Mouse (Mus musculus) adrenal gland, adult 2 months (tissue): ENCODE results near the gene Mov10. TPM values are rescaled to one million over a fixed set of nuclear protein-coding genes. Genes with fewer than 3 reads are reported as not detected.

Experiments used
- DNase-seq: peaks from one replicate; pipeline ENCODE4 v3.0.0; 2021
- polyA plus RNA-seq: library from polyadenylated mRNA; depleted of rRNA; stranded (reverse); fragments of >200 nt; gene quantifications from 2 replicates; pipeline ENCODE4 v1.2.3, GENCODE M21; 2012
- total RNA-seq, 2 experiments: library from RNA; stranded (reverse); gene quantifications; 2 replicates each; pipeline ENCODE4 v1.2.3; 2021

Gene Mov10
- total and polyA plus RNA-seq, 3 experiments, result 15.3 to 18.9 (median 16.7) TPM

DNA sequence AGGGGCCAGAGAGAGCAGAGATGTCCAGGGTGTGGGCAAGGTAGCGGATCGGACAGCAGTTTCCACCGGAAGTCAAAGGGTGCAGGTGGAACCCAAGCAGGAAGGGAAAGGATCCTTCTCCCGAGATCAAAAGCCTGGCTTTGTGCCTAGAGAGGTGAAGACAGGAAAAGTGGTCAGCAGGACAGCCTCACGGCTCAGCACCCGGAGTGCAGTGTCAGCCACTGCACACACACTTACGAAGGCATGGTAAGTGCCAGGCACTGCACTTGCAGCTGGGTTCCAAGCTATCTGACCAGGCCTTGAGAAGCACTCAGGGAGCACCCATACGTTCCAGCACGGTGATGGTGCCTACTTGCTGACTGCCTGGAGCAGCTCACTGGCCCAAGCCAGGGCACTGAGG lies 12.8 kb downstream of the Mov10 start:
- no peak for DNase-seq

DNA sequence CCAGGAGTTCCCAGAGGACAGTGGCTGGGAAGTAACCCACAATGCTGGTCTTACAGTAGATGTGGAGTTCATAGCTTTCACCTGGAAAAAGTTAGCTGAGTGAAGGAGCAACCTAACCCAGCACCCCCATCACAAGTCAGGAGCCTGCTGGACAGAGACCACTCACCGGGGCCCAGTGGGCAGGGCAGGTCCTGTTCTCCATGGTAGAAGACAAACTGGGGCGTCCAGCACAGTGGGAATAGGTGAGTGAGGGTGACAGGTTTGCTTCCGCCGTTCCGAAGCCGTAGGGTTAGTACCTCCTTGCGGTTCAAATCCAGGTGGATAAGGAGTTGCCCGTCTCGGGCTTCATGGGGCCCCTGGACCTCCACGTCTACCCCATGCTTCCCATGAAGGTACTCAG lies 14.1 kb downstream of the Mov10 start:
- DNase-seq, result no peak

DNA sequence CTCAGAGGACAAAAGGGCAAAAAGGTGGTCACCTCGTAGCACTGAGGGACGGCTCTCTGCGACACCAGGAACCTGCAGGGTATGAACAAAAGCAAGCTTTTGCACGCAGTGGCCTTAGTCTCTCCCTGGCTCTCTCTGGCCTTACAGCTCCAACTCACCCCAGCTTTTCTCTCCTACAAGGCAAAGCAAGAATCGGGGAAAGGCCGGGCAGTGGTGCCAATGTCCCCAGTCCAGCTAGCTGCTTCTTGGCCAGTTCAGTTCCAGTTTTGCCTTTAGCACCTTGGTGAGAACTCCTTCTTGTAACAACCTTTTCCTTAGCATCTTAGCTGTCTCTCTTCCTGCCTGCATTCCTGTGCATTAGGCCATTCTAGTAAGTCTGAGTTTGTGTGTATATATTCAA lies 16.9 kb downstream of the Mov10 start:
- DNase-seq, result no peak

DNA sequence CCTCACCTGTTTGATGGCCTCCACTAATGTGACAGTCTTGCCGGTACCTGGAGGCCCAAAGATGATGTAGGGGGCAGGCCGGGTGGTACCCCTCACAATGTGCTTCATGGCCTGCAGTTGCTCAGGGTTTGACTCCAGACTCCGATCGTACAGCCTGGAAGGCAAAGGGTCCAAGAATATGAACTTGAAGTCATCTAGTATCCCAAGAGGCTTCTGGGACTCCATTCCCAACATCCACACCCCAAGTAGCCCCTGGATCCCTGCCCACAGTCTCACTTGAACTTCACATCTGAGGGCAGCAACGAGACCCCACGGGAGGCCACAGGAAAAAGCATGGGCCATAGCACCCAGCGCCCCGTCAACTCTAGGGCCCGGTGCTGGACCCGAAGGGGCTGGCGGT lies 17.7 kb downstream of the Mov10 start:
- DNase-seq, result no peak

DNA sequence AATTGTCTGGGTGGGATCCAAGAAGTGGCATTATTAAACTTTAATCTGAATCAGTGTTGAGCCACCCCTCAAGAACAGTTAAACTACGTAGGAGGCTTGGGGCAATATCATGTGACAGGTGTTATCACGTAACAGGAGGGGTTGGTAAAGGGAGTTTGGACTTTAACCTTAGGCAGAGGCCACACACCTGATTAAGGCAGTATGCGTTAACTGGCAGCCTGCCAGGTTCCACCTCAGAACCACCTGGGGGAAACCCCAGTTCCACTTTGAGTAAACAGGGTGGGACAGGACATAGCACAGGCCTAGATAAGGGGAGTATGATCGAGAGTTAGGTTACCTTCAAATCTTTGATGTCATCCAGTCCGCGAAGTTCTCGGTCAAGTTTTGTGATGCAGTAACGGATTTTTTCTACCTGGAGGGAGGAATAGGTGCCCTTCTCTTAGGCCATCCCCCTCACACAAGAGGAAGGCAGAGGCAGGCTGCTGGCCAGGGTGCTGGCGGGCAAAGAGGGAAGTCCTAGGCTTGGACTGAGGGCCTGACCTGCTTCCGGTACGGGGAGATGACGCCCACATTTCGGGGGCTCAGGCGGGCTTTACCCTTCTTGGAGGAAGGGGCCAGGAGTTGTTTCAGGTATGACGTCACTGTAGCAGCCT lies 21.8 kb downstream of the Mov10 start:
- DNase-seq, result no peak

DNA sequence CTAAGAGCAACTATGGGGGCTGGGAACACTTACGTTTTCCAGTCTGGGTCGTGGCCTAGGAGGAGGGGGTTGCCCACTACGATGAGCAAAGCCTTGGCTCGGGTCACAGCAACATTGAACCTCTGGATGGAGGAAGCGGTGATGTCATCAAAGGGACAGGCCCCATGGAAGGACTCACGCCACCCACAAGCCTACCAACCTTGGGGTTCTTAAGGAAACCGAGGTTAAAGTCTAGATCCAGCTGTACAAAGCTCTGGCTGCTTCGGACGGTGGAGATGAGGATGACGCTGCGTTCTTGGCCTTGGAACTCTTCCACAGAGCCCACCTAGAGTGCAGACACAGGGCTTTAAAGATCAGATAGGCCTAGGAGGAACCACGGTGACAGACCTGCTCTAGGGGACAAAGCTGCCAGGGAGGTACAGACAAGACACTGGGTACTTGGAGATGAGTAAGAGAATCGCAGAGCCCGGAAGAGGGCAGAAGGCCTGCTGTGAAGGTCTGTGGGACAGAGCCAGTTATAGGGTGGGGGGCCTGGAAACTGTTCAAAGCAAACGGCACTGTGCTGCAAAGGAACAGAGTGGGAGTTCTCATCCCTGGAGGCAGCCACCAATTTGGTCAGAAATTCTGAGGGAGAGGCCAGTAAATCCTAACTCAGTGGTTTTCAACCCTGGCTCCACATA lies 22.6 kb downstream of the Mov10 start:
- peak; percentile 65 for DNase-seq

DNA sequence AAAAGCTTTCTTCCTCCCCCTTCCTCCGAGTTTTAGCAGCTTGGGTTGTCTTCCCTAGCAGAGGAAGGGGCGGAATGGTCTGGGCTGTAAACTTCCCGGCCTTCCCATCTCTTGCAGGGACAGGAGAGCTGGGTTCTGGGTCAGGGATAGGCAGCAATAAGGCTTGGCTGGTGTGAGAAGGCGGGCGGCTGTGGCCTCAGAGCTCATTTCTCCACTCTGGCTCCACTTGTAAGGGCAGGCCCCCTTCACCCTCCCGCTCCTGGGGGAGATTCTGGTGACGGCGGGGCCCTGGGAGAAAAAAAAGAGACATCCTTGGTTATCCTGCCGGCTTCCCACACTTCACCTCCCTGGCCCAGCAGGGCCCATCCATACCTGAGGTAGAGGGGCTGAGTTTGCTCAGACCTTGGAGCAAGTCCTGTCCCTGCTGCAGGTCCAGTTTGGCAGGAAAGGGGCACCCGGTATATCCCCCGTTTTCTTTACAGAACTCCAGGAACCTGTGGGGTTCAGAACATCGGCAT lies 23.4 kb downstream of the Mov10 start:
- DNase-seq, result no peak

DNA sequence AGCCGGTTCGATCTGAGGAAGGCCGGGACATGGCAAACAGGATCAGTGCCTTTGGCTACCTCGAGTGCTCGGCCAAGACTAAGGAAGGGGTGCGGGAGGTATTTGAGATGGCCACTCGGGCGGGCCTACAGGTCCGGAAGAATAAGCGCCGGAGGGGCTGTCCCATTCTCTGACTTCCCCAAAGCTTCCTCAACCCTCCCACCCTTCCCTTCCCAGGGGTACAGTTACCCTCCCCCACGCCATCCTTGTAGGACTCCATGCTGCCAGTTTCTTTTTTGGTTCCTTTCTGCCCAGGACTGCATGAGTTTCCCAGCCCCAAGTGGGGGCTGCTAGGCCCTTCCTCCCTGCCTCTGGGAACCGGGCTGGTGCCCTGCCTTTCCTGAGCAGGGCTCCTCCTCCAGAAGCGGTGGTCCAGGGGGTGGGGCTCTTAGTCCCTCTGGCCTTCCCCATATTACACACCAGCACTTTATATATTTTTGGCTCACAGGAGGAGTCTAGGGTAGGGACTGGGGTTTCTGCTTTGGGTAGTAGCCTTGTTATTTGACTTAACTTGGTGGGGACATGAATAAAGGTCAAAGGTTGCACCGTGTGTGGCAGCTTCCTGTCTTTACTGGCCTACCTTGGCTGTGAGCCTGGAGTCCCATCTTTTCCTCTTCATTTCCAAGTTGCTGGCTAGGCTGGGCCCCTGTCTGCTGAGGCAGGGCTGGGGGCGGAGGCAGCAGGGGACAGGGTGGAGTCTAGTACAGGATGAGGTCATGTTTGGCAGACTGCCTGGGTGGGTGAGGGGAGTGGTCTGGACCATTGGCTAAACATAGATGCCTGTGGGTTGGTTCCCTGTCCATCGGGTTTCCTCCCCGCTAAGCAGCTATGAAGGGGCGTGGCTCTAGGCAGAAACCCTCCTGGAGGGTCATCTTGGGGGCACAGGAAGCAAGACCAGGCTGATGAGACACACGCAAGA lies 24.2 kb downstream of the Mov10 start:
- DNase-seq, result peak; percentile 92

DNA sequence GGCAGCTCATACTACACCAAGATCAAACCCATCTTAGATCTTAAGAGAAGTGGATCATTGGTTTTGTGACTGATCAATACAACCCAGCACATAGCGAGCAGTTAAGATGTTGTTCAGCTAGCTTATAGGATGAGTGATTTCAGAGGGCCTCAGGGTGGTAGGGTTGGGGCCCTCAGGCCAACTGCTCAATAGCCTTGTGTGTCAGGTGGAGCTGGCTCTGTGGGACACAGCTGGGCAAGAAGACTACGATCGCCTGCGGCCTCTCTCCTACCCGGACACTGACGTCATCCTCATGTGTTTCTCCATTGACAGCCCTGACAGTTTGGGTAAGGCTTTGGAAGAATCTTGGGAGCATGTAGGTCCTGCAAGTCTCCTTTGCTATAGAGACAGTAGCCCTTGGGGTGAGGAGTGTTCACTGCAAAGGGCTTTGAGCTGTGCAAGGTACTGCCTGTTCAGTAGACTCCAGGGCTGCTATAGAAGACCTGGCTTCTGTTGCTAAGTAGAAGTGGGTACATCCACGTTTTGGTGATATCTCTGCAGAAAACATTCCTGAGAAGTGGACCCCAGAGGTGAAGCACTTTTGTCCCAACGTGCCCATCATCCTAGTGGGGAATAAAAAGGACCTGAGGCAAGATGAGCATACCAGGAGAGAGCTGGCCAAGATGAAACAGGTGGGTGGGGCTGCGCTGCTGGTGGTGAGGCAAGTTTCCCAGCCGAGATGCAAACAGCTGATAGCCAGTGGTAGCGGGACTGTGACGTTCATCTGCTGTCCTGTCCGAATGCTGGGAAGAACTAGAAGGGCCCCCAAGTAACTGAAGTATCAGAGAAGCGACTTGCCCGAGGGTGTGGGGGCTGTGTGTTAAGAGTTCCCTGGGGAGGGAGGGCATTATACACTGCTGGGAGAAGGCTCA lies 25.7 kb downstream of the Mov10 start:
- DNase-seq, result no peak

DNA sequence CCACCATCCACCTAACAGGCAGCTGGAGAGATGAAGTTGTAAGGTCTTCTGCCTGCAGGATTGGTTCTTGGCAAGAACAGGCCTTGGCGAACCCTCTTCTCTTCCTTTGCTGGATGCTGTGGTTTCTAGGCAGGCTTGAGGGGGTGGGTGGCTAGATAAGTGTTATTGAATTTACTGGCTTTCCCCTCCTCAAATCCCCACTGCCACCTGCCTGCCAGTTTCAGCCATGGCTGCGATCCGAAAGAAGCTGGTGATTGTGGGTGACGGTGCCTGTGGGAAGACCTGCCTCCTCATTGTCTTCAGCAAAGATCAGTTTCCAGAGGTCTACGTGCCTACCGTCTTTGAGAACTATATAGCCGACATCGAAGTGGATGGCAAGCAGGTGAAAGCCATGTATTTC lies 26.7 kb downstream of the Mov10 start:
- DNase-seq, result no peak

DNA sequence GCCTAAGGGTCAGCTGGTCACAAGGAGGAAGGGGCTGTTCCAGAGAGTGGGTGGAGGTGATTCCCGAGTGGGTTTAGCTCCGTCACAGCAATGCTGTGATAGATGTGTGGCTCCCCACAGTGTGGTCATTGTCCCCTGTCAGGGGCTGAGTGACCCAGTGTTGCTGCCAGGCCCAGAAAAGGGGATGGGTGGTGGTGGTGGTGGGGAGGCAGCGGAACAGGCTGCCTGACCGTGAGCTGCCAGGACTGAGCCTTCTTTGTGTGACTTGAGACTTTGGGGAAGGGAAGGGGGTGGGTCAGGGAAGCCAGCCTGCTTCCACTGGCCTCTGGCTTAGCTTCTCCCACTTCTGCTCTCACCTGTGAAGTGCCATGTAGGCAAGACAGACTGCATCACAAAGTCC lies 27.3 kb downstream of the Mov10 start:
- no peak for DNase-seq

DNA sequence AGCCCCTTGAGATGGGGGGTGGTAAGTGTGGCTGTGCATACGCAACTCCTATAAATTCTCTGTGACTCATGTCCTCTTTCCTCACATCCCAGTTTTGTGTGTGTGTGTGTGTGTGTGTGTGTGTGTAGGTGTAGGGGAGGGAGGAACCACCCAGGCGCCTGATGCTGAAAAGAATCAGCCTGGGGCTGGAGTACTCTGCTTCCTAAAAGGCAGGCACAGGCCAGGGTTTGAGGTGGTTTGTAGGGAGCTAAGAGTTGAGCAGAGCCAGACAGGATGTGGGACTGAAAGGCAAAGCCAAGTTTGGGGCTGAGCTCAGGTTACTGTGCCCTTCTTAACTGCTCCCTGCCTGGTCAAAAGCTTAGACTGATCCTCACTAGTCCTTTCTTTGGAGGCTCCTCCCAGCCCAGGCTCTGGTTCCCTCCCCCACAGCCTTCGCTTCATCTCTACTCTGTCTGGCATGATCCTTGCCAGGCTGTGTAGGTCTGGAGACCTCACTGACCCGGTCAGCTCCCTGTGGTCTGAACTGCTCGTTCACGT lies 27.9 kb downstream of the Mov10 start:
- DNase-seq, result peak; percentile 26

DNA sequence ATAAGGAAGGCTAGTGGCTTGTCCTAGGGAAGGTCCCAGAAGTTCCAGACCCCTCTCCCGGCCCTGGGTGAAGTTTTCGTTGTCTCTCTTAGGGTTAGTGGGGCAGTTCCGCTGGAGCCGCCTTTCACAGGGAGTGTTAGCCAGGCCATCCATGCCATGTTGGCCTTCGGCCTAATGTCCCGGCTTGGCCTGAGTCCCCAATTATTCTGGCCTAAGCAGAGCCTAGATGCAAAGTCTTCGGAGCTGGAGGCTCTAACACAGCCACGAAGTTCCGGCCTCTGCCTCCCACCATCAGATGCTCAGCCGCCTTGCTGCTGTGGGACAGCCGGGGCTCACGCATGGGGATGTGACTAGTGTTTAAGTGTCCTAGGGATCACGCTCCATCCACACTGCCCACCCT lies 28.5 kb downstream of the Mov10 start:
- peak; percentile 67 for DNase-seq

DNA sequence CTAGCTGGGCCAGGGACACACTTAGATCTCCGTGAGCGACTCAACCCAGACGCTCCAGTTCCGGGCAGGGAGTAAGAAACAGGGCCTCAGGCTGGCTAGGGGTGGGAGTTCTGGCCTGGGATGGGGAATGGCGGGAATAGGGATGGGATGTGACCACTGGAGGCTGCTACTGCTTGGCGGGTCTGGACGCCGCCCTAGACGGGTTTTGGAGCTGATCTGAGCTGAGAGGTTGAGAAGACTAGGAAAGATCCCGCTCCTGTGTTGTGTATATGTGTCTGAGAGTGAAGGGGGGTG lies 29.1 kb downstream of the Mov10 start:
- no peak for DNase-seq

DNA sequence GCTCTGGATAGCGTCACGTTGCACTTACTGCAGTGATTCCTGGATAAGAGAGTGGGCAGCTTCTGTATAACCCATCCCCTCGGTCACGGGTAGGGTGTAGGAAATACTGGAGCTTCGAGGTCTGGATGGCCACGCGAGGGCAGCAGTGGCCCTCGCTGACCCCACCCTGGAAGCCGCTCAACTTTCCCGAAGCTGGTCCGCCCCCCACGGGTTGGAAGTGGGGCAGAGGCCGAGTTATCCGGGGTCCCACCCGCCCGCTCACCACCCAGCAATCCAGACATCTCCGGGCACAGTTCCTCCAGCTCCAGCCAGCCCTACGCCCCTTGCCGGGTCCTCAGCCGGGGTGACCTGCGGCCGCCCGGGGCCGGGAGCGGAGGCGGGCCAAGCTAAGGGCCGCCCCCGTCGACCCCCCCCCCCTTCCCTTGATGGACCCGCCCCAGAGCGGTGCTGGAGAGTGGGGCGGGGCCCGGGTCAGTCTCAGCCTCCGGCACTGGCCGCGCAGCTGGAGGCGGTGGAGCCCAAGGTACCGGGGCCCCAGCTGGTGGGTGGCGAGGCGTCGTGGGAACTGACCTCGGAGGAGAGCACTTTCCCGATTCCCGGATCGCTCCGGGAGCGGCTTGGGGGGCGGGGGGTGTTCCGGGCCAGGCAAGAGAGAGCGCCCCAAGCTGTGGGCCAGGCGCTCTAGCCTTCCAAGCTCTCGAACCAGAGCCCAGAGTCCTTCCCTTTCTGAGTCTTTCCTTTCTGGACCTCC lies 29.6 kb downstream of the Mov10 start:
- DNase-seq, result peak; percentile 92

DNA sequence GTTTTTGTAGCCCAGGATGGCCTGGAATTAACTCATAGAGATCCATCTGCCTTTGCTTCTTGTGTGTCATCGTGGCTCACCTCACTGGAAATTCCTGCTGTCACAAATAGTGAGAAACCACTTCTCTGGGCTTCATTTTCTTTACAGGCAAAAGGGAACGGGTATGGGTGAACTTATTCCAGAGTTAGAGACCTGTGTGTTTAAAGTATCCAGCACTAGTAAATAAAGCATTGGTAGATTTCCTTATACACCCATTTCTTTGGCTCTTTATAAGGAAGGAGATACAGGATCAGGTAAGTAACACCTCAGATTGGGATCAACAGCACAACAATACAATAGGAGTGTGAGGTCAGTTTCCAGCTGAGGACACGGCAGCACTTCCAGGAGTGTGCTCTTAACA lies 30.3 kb downstream of the Mov10 start, which contains the start of gene Rhoc:
Gene Rhoc, plus strand, starts transcription at position 301 of the 400 bp plus-strand sequence.
- no peak for DNase-seq

DNA sequence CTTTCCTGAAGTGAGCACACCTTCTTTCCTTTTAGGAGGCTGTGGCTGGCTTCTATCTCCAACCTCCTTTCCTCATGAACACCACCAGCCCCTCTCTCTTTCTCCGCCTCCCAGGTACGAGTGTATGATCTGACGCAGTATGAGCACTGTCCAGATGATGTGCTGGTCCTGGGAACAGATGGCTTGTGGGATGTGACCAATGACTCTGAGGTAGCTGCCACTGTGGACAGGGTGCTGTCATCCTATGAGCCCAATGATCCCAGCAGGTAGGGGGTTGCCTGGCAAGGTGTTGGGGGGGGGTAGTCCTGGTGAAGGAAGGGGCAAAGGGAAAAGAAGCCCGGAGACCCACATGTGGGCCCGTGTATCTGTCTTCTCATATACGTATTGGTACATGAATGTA lies 33.1 kb downstream of the Mov10 start:
- no peak for DNase-seq

DNA sequence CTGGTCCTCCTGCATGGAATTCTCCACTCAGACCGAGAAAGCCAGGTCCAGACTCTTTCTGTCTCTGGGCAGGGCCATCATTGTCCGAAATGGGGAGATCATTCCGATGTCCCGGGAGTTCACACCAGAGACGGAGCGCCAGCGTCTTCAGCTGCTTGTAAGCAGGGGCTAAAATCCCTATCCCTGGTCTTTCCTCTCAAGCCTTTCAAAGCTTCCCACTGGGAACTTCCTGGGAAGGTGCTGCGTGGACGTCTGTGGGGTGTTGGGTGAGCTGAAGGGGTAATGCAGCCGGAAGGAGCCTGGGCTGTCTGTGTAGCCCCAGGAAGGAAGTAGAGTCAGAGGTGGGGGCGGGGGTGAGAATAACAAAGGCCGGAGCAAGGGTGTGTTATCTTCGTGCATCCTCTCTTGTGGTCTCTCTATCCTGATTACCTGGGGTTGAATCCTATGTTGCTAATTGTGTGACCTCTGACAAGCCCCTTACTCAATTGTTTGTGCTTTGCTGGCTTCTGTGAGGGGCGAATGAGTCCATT lies 34.3 kb downstream of the Mov10 start:
- no peak for DNase-seq

DNA sequence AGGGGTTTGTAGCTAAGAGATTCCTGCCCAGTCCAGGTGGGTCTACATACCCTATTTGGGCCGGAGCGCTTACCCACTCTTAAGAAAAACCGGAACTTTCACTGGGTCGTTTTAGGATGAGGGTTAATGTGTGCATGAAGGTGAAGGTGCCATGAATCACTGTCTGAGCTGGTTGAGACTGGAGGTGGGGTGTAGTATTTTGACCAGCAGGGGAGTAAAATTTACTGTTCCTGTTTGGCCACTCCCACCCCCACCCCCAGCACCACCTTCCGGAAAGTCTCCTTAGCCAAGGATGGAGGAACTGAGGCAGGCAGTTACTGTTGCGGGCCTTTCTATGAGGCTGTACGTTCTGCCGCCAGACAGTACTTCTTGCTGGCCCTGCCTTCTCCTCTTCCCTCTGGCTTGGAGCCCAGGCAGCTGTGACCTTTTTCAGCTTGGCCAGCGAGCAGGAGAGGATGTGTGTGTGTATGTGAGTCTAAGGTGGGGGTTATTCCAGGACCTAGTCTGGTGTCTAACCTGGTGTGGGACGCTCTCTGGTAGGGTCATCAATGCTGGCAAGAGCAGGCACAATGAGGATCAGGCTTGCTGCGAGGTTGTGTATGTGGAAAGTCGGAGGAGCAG lies 36.2 kb downstream of the Mov10 start:
- DNase-seq, result peak; percentile 84

DNA sequence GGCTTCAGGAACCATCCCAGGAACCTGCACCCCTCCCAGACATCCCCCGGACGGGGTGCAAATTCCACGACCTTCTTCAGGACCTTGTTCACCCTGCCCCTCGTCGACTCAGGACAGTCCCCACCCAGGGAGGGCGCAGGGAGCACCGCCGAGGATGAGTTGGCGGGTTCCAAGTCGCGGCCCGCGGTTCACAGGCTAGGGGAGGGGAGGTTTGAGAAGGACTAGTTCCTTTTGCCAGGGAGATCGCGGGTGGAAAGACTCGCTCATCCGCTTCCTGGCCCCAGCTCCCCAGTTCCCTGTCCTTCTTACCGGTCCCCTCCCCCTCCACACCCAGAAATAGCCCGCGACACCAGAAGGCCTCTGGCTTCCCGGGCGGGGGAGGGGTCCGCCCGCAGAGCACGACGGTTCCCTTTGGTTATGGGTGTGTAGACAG lies 36.9 kb downstream of the Mov10 start, which contains the start of gene Fam19a3:
Gene Fam19a3, minus strand, starts transcription at position 370 of the 433 bp plus-strand sequence.
- DNase-seq, result peak; percentile 52
